Mouse (Mus musculus) neural tube, embryonic 10.5 days (tissue): ENCODE measurements at regions not wholly inside any gene's neighbourhood (a gene's known extent, or its start where the extent isn't known, plus 50 kb on each side); places are given as distances from the start of the nearest gene placed in this dataset.
A peak's percentile ranks its signal among the peaks of the same experiment; 100 is the strongest.

Experiments used
- DNase-seq: peaks from one replicate; pipeline ENCODE4 v3.0.0-alpha.2; 2017; ENCODE audit warnings: low spot score; ENCODE audit errors: extremely low spot score

GRCm38 (mm10) chr1:34642304-34642893, 62.9 kb downstream of the Amer3 start:
- DNase-seq, result peak; percentile 83

- no peak for DNase-seq
Observed at GRCm38 (mm10) chr1:34653963-34654644, 74.6 kb downstream of the Amer3 start.

GRCm38 (mm10) chr1:34657481-34657880, 78.0 kb downstream of the Amer3 start:
- DNase-seq, result no peak

- no peak for DNase-seq
Observed at GRCm38 (mm10) chr1:34663875-34664547, 84.6 kb downstream of the Amer3 start.

GRCm38 (mm10) chr1:34664816-34665511, 85.5 kb downstream of the Amer3 start:
- peak; percentile 20 for DNase-seq

GRCm38 (mm10) chr1:34665512-34665854, 86.0 kb downstream of the Amer3 start:
- no peak for DNase-seq

- peak; percentile 33 for DNase-seq
Observed at GRCm38 (mm10) chr1:34666226-34666662, 86.8 kb downstream of the Amer3 start.

- no peak for DNase-seq
Observed at GRCm38 (mm10) chr1:34677105-34677741, 97.8 kb downstream of the Amer3 start.

GRCm38 (mm10) chr1:34677832-34678733, 98.6 kb downstream of the Amer3 start:
- peak; percentile 49 for DNase-seq

- peak; percentile 45 for DNase-seq
Observed at GRCm38 (mm10) chr1:34678734-34679068, 99.2 kb downstream of the Amer3 start.

- no peak for DNase-seq
Observed at GRCm38 (mm10) chr1:34686539-34686938, 107.1 kb downstream of the Amer3 start.

- no peak for DNase-seq
Observed at GRCm38 (mm10) chr1:34696533-34696932, 117.1 kb downstream of the Amer3 start.

- DNase-seq, result peak; percentile 47
Observed at GRCm38 (mm10) chr1:34700237-34701030, 121.0 kb downstream of the Amer3 start.

- no peak for DNase-seq
Observed at GRCm38 (mm10) chr1:34701436-34701835, 122.0 kb downstream of the Amer3 start.

- no peak for DNase-seq
Observed at GRCm38 (mm10) chr1:34709089-34709488, 129.6 kb downstream of the Amer3 start.

GRCm38 (mm10) chr1:34722674-34723073, 120.2 kb downstream of the Fam168b start:
- no peak for DNase-seq

GRCm38 (mm10) chr1:34732156-34732555, 110.7 kb downstream of the Fam168b start:
- DNase-seq, result no peak

GRCm38 (mm10) chr1:34733026-34733913, 109.6 kb downstream of the Fam168b start:
- DNase-seq, result no peak
